Mouse (Mus musculus): ENCODE results near the gene Pip5k1c. TPM values are rescaled to one million over a fixed set of nuclear protein-coding genes. Genes with fewer than 3 reads are reported as not detected.
A peak's percentile ranks its signal among the peaks of the same experiment; 100 is the strongest.

Gene Pip5k1c
- polyA plus RNA-seq, 1 experiment from 2014 or later: 46.2 TPM

DNA sequence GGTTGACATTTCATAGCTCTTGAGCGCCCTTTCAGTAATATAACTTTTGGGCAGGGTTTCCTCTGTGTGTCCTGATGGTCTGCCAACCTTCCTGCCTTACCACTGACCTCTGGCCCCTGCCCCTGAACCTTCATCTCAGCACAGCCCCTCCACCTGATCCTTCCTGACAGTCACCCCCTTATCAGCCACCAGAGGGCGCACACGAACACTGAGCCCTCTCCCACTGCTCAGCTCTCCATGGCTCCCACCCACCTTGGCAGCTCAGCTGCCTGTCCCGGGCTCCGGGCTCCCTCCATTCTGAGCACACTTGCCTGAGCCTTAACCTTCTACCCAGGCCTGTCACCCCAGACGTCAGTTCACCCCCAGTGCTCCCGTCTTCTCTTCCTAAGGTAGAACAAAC lies 3.5 kb upstream of the Pip5k1c start:
- 3% methylated on average over 7 of the region's 7 CpGs for WGBS
- no peak for ATAC-seq (ENCODE audit: low FRiP score)
- no peak overlapping the region for H3K4me2 ChIP-seq
- DNase-seq (ENCODE audit: low spot score, missing footprints): peak; percentile 94
- no peak overlapping the region for H3K27ac ChIP-seq (ENCODE audit: low read depth, low read length)
- no peak overlapping the region for H3K9ac ChIP-seq (ENCODE audit: low read length)
- H3K4me3 ChIP-seq (ENCODE audit: low read depth, low read length): no peak overlapping the region
- no peaks in the 10 kb centered on the region for H3K9me3 ChIP-seq (ENCODE audit: control insufficient read depth, low read length)
- H3K36me3 ChIP-seq (ENCODE audit: control insufficient read depth, insufficient read depth, low read length): no peaks in the 10 kb centered on the region
- peaks cover 11% of the 10 kb centered on the region for H3K4me1 ChIP-seq (ENCODE audit: control insufficient read depth, insufficient read depth, low read length)
- H3K27me3 ChIP-seq (ENCODE audit: control insufficient read depth, insufficient read depth, low read length): peaks cover 33% of the 10 kb centered on the region

DNA sequence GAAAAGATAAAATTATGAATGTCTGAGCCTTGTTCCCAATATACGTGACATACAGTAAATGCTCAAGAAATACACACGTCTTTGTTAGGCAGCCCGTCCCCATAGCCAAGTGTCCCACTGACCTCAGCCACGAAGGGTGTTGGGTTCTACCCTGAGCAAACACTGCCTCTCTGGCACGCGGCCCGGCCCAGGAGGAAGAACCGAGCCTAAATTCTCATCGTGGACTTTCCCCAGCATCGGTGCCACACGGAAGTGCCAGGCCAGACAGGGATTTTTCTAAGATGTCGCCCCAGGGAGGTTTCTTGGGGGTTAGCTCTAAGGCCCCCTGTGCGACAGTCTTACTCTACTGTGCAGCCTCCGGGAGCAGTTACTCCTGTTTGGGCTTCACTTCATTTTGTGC lies 3.0 kb upstream of the Pip5k1c start:
- WGBS: 61% methylated on average over 14 of the region's 14 CpGs
- DNase-seq (ENCODE audit: low spot score, missing footprints) (no peak), ATAC-seq (ENCODE audit: low FRiP score) (no peak)
- H3K36me3 ChIP-seq (ENCODE audit: control insufficient read depth, insufficient read depth, low read length): no peaks in the 10 kb centered on the region
- peaks cover 29% of the 10 kb centered on the region for H3K27me3 ChIP-seq (ENCODE audit: control insufficient read depth, insufficient read depth, low read length)
- no peak overlapping the region for H3K4me3 ChIP-seq (ENCODE audit: low read depth, low read length)
- H3K4me2 ChIP-seq: no peak overlapping the region
- H3K27ac ChIP-seq (ENCODE audit: low read depth, low read length): no peak overlapping the region
- peaks cover 16% of the 10 kb centered on the region for H3K4me1 ChIP-seq (ENCODE audit: control insufficient read depth, insufficient read depth, low read length)
- no peaks in the 10 kb centered on the region for H3K9me3 ChIP-seq (ENCODE audit: control insufficient read depth, low read length)
- no peak overlapping the region for H3K9ac ChIP-seq (ENCODE audit: low read length)

DNA sequence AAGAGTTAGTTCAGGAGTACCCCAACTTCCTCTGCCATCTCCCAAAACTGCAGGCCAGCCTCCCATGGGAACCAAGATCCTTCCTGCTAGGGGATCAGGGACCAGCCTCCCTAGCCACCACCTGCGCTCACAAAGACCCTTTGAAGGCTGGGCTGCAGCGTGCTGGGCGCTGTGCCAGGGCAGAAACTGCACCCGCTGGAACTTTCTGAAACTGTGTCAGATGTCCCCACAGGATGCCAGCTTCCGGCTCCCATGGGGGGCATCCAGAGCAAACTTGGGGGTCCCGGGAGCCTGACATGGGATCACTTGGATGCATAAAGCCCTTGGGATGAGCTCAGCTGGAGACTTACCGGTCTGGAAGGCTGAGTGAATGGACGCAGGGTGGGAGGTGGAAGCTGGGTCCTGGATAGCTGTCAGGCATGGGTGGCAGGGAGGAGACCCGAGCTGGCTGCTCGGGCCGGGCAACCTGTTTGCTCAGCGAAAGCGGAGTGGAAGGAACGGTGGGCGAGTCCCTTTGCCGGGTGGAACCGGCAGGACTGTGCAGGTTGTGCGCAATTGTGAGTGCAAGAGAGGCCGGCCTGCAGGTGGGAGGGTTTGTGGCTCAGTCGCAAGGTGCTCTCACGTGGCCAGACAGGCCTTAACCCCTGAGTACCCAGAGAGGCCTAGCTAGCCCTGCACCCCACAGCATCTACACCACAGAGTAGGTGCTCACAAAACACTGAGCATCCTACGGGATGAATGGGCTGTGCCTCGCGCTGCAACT lies 1.9 kb upstream of the Pip5k1c start:
- 14% methylated on average over 23 of the region's 24 CpGs for WGBS
- Histone ChIP-seq H3K4me3 (ENCODE audit: low read depth, low read length) (no peak overlapping the region), H3K4me2 (no peak overlapping the region), H3K27me3 (ENCODE audit: control insufficient read depth, insufficient read depth, low read length) (peaks cover 23% of the 10 kb centered on the region), H3K36me3 (ENCODE audit: control insufficient read depth, insufficient read depth, low read length) (no peaks in the 10 kb centered on the region), H3K9ac (ENCODE audit: low read length) (no peak overlapping the region), H3K27ac (ENCODE audit: low read depth, low read length) (no peak overlapping the region), H3K9me3 (ENCODE audit: control insufficient read depth, low read length) (no peaks in the 10 kb centered on the region), H3K4me1 (ENCODE audit: control insufficient read depth, insufficient read depth, low read length) (peaks cover 11% of the 10 kb centered on the region)
- DNase-seq (ENCODE audit: low spot score, missing footprints) (no peak), ATAC-seq (ENCODE audit: low FRiP score) (no peak)

DNA sequence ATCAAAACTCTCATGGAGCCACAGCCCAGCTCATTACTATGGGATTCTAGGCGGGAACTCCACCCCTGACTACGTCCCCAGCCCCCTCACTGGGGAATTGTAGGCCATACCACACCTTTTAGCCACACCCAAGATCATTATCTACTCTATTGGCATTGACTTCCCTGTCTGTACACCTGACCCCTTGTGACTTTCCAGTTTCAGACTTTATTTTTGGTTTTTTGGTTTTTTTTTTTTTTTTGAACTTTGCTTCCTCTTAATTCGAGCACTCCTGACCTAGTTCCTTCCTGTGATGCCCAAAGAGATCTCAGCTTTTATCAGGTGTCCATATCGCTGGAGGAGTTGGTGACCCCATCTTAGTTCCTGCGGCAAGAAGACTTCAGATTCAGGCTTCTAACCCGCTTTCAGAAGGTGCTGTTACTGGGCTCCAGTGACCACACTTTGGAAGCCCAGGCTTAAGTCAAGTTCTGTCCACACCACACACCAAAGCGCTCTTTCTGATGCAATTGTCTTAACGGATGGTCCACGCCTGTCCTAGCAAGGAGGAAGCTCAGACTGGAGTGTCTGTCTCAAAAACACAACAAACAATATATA lies 1.2 kb upstream of the Pip5k1c start, which contains the start of gene Tjp3:
TSS of gene Tjp3 (minus strand) at position 71 of the 594 bp plus-strand sequence.
- ATAC-seq (ENCODE audit: low FRiP score) (no peak), DNase-seq (ENCODE audit: low spot score, missing footprints) (no peak)
- no peak within 1 kb of the TSS for H3K4me2 ChIP-seq
- H3K36me3 ChIP-seq (ENCODE audit: control insufficient read depth, insufficient read depth, low read length): no peaks in the 10 kb centered on the region
- no peaks in the 10 kb centered on the region for H3K9me3 ChIP-seq (ENCODE audit: control insufficient read depth, low read length)
- H3K27me3 ChIP-seq (ENCODE audit: control insufficient read depth, insufficient read depth, low read length): peaks cover 23% of the 10 kb centered on the region
- no peak within 1 kb of the TSS for H3K9ac ChIP-seq (ENCODE audit: low read length)
- H3K4me3 ChIP-seq (ENCODE audit: low read depth, low read length): no peak within 1 kb of the TSS
- no peak within 1 kb of the TSS for H3K27ac ChIP-seq (ENCODE audit: low read depth, low read length)
- 79% methylated on average over 9 of the region's 9 CpGs for WGBS
- H3K4me1 ChIP-seq (ENCODE audit: control insufficient read depth, insufficient read depth, low read length): peaks cover 11% of the 10 kb centered on the region

DNA sequence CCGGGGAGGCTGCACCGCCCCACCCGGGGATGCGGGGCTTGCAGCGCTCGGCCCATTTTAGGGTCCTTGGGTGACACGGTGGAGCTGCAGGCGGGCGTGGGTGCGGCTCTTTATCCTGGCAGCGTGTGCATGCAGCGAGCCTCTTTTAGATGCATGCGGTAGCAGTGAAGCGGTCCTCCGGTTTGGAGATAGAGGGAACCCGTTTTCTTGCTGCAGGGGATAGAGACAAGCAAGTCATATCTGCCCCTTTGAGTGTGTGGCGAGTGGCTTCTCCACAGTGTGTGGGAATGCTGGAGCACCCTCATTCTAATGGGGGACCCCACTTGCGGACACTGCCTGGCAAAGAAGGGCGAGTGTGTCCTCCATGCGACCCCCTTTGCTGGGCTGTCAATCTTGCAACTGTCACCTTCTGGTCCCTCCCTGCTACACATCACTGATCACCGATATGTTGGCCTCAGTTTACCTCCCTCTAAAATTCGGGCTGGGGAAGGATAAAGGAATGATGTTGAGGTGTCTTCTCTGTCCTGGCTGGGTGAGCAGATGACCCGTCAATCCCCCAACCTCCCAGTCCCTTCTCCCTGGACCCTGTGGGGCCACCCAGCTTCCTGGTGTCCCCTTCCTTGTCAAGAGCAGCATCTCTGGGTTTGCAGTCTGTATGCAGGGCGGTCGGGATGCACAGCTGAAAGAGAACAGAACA lies 719 bp downstream of the Pip5k1c start:
- H3K27me3 ChIP-seq (ENCODE audit: control insufficient read depth, insufficient read depth, low read length): peaks cover 23% of the 10 kb centered on the region
- peak overlapping the region; percentile 64 for H3K4me2 ChIP-seq
- H3K4me3 ChIP-seq (ENCODE audit: low read depth, low read length): peak overlapping the region; percentile 89
- H3K9me3 ChIP-seq (ENCODE audit: control insufficient read depth, low read length): no peaks in the 10 kb centered on the region
- peaks cover 11% of the 10 kb centered on the region for H3K4me1 ChIP-seq (ENCODE audit: control insufficient read depth, insufficient read depth, low read length)
- H3K36me3 ChIP-seq (ENCODE audit: control insufficient read depth, insufficient read depth, low read length): no peaks in the 10 kb centered on the region
- ATAC-seq (ENCODE audit: low FRiP score): no peak
- peak overlapping the region; percentile 88 for H3K9ac ChIP-seq (ENCODE audit: low read length)
- whole genome bisulfite sequencing: 5% methylated on average over 25 of the region's 25 CpGs
- DNase-seq (ENCODE audit: low spot score, missing footprints): no peak
- peak overlapping the region; percentile 80 for H3K27ac ChIP-seq (ENCODE audit: low read depth, low read length)

DNA sequence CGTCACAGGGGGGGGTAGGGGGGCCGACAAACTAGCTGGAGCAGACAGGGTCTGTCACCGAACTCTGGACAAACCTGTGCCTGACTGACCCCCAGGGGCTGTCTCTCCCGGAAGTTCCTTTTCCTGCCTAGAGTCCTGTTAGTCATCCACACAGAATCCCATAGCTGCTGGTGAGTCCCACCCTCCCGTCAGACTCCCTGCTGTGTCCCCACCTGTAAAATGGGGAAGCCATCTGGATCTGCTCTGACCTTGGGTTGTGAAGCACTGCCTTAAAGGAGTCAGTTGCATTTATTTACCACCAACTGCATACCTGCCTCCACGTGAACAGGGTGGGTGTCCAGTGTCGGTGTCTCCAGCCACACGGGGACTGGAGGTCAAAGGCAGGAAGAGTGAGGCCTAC lies 1.7 kb downstream of the Pip5k1c start:
- H3K36me3 ChIP-seq (ENCODE audit: control insufficient read depth, insufficient read depth, low read length): no peaks in the 10 kb centered on the region
- H3K4me2 ChIP-seq: peak overlapping the region; percentile 64
- peaks cover 11% of the 10 kb centered on the region for H3K4me1 ChIP-seq (ENCODE audit: control insufficient read depth, insufficient read depth, low read length)
- DNase-seq (ENCODE audit: low spot score, missing footprints) (no peak), ATAC-seq (ENCODE audit: low FRiP score) (no peak)
- H3K27me3 ChIP-seq (ENCODE audit: control insufficient read depth, insufficient read depth, low read length): peaks cover 22% of the 10 kb centered on the region
- H3K4me3 ChIP-seq (ENCODE audit: low read depth, low read length): peak overlapping the region; percentile 89; the same call in 1 of the 2 replicates
- 77% methylated on average over 8 of the region's 8 CpGs for WGBS
- no peak overlapping the region for H3K27ac ChIP-seq (ENCODE audit: low read depth, low read length)
- no peak overlapping the region; the same call in 1 of the 2 replicates for H3K9ac ChIP-seq (ENCODE audit: low read length)
- no peaks in the 10 kb centered on the region for H3K9me3 ChIP-seq (ENCODE audit: control insufficient read depth, low read length)

DNA sequence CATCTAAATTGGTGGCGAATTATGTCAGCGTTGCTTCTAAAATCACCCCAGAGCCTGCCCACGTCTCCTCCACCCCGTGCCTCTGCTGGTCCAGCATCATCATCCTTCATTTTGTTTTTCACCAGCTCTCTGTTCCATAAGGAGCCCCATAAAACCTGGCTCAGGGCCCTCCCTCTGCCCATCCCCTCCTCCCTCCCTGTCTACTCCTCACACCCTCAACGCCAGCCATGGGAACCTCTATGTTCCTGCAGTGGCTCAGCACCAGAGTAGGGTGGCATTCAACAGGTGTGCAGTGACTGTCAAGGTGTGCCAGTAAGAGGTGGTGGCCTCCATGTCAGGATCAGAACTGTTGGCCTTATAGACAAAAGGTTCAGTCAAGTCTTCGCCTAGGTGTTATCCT lies 2.4 kb downstream of the Pip5k1c start:
- Histone ChIP-seq H3K36me3 (ENCODE audit: control insufficient read depth, insufficient read depth, low read length) (no peaks in the 10 kb centered on the region), H3K4me3 (ENCODE audit: low read depth, low read length) (no peak overlapping the region), H3K9ac (ENCODE audit: low read length) (no peak overlapping the region), H3K9me3 (ENCODE audit: control insufficient read depth, low read length) (no peaks in the 10 kb centered on the region), H3K4me2 (no peak overlapping the region), H3K4me1 (ENCODE audit: control insufficient read depth, insufficient read depth, low read length) (peaks cover 11% of the 10 kb centered on the region), H3K27me3 (ENCODE audit: control insufficient read depth, insufficient read depth, low read length) (peaks cover 15% of the 10 kb centered on the region), H3K27ac (ENCODE audit: low read depth, low read length) (no peak overlapping the region)
- WGBS: 92% methylated on average over 6 of the region's 6 CpGs
- no peak for DNase-seq (ENCODE audit: low spot score, missing footprints)
- ATAC-seq (ENCODE audit: low FRiP score): no peak

DNA sequence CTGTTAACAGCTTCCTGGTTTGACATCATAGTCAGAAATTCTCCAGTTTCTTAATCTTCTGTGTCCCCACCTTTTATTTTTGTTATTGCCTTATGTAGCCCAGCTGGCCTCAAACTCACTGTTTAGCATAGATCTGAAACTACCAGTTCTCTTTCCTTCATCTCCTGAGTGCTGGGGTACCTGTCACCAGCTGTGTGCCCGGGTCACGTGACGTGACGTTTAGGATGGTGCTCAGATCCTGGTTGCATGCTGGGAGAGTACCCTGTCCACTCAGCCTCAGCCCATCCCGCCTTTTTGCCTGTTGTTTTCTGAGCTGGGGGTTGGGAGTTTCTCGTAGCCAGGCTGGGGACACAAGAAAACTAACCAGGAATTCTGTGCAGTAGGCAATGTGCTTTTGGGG lies 4.5 kb downstream of the Pip5k1c start:
- Histone ChIP-seq H3K9me3 (ENCODE audit: control insufficient read depth, low read length) (no peaks in the 10 kb centered on the region), H3K27ac (ENCODE audit: low read depth, low read length) (no peak overlapping the region), H3K36me3 (ENCODE audit: control insufficient read depth, insufficient read depth, low read length) (no peaks in the 10 kb centered on the region), H3K4me2 (no peak overlapping the region), H3K4me3 (ENCODE audit: low read depth, low read length) (no peak overlapping the region), H3K9ac (ENCODE audit: low read length) (no peak overlapping the region), H3K4me1 (ENCODE audit: control insufficient read depth, insufficient read depth, low read length) (peaks cover 16% of the 10 kb centered on the region), H3K27me3 (ENCODE audit: control insufficient read depth, insufficient read depth, low read length) (no peaks in the 10 kb centered on the region)
- DNase-seq (ENCODE audit: low spot score, missing footprints): no peak
- 85% methylated on average over 6 of the region's 6 CpGs for WGBS
- no peak for ATAC-seq (ENCODE audit: low FRiP score)

DNA sequence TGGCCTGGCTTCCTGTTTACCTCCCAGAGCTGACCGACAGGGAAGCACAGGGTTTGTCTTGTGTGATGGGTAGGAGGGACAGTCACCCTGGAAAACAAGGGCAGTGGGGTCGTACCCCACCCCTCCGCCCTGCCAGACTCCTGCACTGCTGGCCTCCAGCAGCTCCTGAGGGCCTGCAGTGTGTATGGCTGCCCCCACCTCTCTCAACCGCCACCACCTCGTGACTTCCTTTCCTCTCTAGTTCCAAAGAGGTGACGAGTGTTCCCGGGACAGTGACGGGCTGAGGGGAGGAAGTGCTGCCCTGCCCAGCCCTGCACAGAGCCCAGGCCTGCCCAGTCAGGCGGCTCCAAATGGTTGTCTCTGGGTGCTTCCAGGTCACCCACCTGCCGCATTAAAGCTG lies 5.1 kb downstream of the Pip5k1c start:
- Histone ChIP-seq H3K27ac (ENCODE audit: low read depth, low read length) (no peak overlapping the region), H3K4me3 (ENCODE audit: low read depth, low read length) (no peak overlapping the region), H3K9me3 (ENCODE audit: control insufficient read depth, low read length) (no peaks in the 10 kb centered on the region), H3K4me2 (no peak overlapping the region), H3K4me1 (ENCODE audit: control insufficient read depth, insufficient read depth, low read length) (peaks cover 18% of the 10 kb centered on the region), H3K36me3 (ENCODE audit: control insufficient read depth, insufficient read depth, low read length) (no peaks in the 10 kb centered on the region), H3K9ac (ENCODE audit: low read length) (no peak overlapping the region), H3K27me3 (ENCODE audit: control insufficient read depth, insufficient read depth, low read length) (no peaks in the 10 kb centered on the region)
- 69% methylated on average over 10 of the region's 10 CpGs for WGBS
- ATAC-seq (ENCODE audit: low FRiP score) (no peak), DNase-seq (ENCODE audit: low spot score, missing footprints) (no peak)
